Comparison of ENCODE assay signal across 19 mouse cellular contexts in genomic region chr10:39550791-39551190, GRCm38 (mm10).
DNase-seq lines count a peak whose midpoint lies in the region; ATAC-seq and TF ChIP-seq lines count a peak whose summit lies in the region.
"Had no signal": no experiment of that assay in that cellular context is flagged by ENCODE, and none has a peak within 500 bp of the region (broad histone marks: within the 10 kb centered on the region; RNA-seq: fewer than 3 reads in every experiment).

No protein-coding gene starts in this region.

- peak overlapping the region; percentile 86 for H3K27ac ChIP-seq in hindbrain, embryonic 10.5 days
- no peak overlapping the region for H3K27ac ChIP-seq in hindbrain, embryonic 16.5 days (ENCODE audit: low read depth, low read length)
- peak overlapping the region; percentile 98 for H3K27ac ChIP-seq in hindbrain, embryonic 14.5 days
- peak overlapping the region; percentile 93 for H3K27ac ChIP-seq in neural tube, embryonic 13.5 days (replicated peaks)
- no peak overlapping the region for H3K27ac ChIP-seq in thymus, adult 2 months (ENCODE audit: control insufficient read depth, insufficient read depth, low read length)
- H3K27ac ChIP-seq: heart, adult 2 months; intestine, embryonic 15.5 days; liver, embryonic 13.5 days had no signal

- TF ChIP-seq CTCF in thymus, adult 2 months (IDR thresholded peaks at IDR 0.05; ENCODE audit: borderline replicate concordance, control insufficient read depth, extremely low read depth, insufficient read depth, low read length, poor library complexity), result no peak

- no peaks in the 10 kb centered on the region for H3K27me3 ChIP-seq in hindbrain, embryonic 10.5 days (ENCODE audit: insufficient read depth, poor library complexity, severe bottlenecking)
- H3K27me3 ChIP-seq in hindbrain, embryonic 16.5 days (replicated peaks; ENCODE audit: control insufficient read depth, insufficient read depth, low read length), result no peaks in the 10 kb centered on the region
- H3K27me3 ChIP-seq in hindbrain, embryonic 14.5 days (ENCODE audit: control insufficient read depth, insufficient read depth, low read length), result no peaks in the 10 kb centered on the region
- H3K27me3 ChIP-seq in neural tube, embryonic 13.5 days, result no peaks in the 10 kb centered on the region
- H3K27me3 ChIP-seq in thymus, adult 2 months (ENCODE audit: control insufficient read depth, insufficient read depth, low read length), result no peaks in the 10 kb centered on the region
- H3K27me3 ChIP-seq: intestine, embryonic 15.5 days; limb, embryonic 13.5 days; liver, embryonic 13.5 days had no signal

- DNase-seq in hindbrain, embryonic 10.5 days (ENCODE audit: low spot score), result no peak
- peak; percentile 71 for DNase-seq in R1 (ENCODE audit: low read depth, low spot score)
- no peak for DNase-seq in hindbrain, embryonic 14.5 days (ENCODE audit: low spot score)
- DNase-seq in adrenal gland, postnatal 14 days, result no peak
- no peak for DNase-seq in thymus, adult 2 months
- DNase-seq: adrenal gland, adult 2 months; B cell, adult 2 months; cerebellum, adult 8-10 months; gastrocnemius, postnatal 10 days; heart, adult 2 months; heart, postnatal 36 days; kidney, postnatal 4 days; liver, embryonic 13.5 days; lung, embryonic 14.5 days; lung, postnatal 4 days had no signal

- peaks cover 81% of the 10 kb centered on the region for H3K4me1 ChIP-seq in hindbrain, embryonic 10.5 days (replicated peaks)
- peaks cover 44% of the 10 kb centered on the region for H3K4me1 ChIP-seq in hindbrain, embryonic 16.5 days (ENCODE audit: control insufficient read depth, insufficient read depth, low read depth, low read length)
- H3K4me1 ChIP-seq in hindbrain, embryonic 14.5 days (replicated peaks; ENCODE audit: control insufficient read depth, insufficient read depth, low read length), result peaks cover 71% of the 10 kb centered on the region
- peaks cover 88% of the 10 kb centered on the region for H3K4me1 ChIP-seq in neural tube, embryonic 13.5 days (replicated peaks)
- H3K4me1 ChIP-seq in thymus, adult 2 months (replicated peaks; ENCODE audit: control insufficient read depth, insufficient read depth, low read length), result no peaks in the 10 kb centered on the region

- peaks cover 26% of the 10 kb centered on the region for H3K36me3 ChIP-seq in hindbrain, embryonic 10.5 days
- H3K36me3 ChIP-seq in hindbrain, embryonic 16.5 days (ENCODE audit: control insufficient read depth, insufficient read depth, low read length), result no peaks in the 10 kb centered on the region
- peaks cover 15% of the 10 kb centered on the region for H3K36me3 ChIP-seq in hindbrain, embryonic 14.5 days (replicated peaks; ENCODE audit: control insufficient read depth, insufficient read depth)
- H3K36me3 ChIP-seq in neural tube, embryonic 13.5 days, result peaks cover 9% of the 10 kb centered on the region
- H3K36me3 ChIP-seq in thymus, adult 2 months (ENCODE audit: control insufficient read depth, insufficient read depth, low read length), result peaks cover 10% of the 10 kb centered on the region
- H3K36me3 ChIP-seq: intestine, embryonic 15.5 days had no signal

- no peak for TF ChIP-seq POLR2A in thymus, adult 2 months (IDR thresholded peaks at IDR 0.05; ENCODE audit: control insufficient read depth, extremely low read depth, insufficient read depth, low read length, poor library complexity)

- WGBS in hindbrain, embryonic 10.5 days, result 95% methylated on average over 2 of the region's 2 CpGs
- 60% methylated on average over 2 of the region's 2 CpGs for WGBS in hindbrain, embryonic 16.5 days
- 77% methylated on average over 2 of the region's 2 CpGs for WGBS in hindbrain, embryonic 14.5 days
- 71% methylated on average over 2 of the region's 2 CpGs for WGBS in neural tube, embryonic 13.5 days
- WGBS in thymus, adult 2 months, result 99% methylated on average over 2 of the region's 2 CpGs

- H3K9ac ChIP-seq in hindbrain, embryonic 16.5 days (ENCODE audit: low read depth, low read length), result no peak overlapping the region
- H3K9ac ChIP-seq in hindbrain, embryonic 14.5 days, result no peak overlapping the region
- no peak overlapping the region for H3K9ac ChIP-seq in neural tube, embryonic 13.5 days
- H3K9ac ChIP-seq: intestine, embryonic 15.5 days; limb, embryonic 13.5 days; liver, embryonic 13.5 days; lung, embryonic 14.5 days had no signal

- H3K9me3 ChIP-seq in hindbrain, embryonic 10.5 days, result no peaks in the 10 kb centered on the region
- H3K9me3 ChIP-seq in hindbrain, embryonic 16.5 days (ENCODE audit: control insufficient read depth, low read length), result no peaks in the 10 kb centered on the region
- H3K9me3 ChIP-seq in hindbrain, embryonic 14.5 days (ENCODE audit: control insufficient read depth, low read length), result no peaks in the 10 kb centered on the region
- H3K9me3 ChIP-seq in neural tube, embryonic 13.5 days, result no peaks in the 10 kb centered on the region
- H3K9me3 ChIP-seq: intestine, embryonic 15.5 days; limb, embryonic 13.5 days; liver, embryonic 13.5 days had no signal

- H3K4me3 ChIP-seq in hindbrain, embryonic 10.5 days, result no peak overlapping the region
- H3K4me3 ChIP-seq in hindbrain, embryonic 16.5 days (ENCODE audit: low read length), result no peak overlapping the region
- no peak overlapping the region for H3K4me3 ChIP-seq in hindbrain, embryonic 14.5 days (replicated peaks; ENCODE audit: low read length)
- H3K4me3 ChIP-seq in neural tube, embryonic 13.5 days, result no peak overlapping the region
- no peak overlapping the region for H3K4me3 ChIP-seq in thymus, adult 2 months (ENCODE audit: control insufficient read depth, insufficient read depth, low read length)
- H3K4me3 ChIP-seq: heart, adult 2 months; intestine, embryonic 15.5 days; limb, embryonic 13.5 days; liver, embryonic 13.5 days had no signal

- H3K4me2 ChIP-seq in hindbrain, embryonic 16.5 days (ENCODE audit: low read length), result no peak overlapping the region
- H3K4me2 ChIP-seq in hindbrain, embryonic 14.5 days (replicated peaks), result no peak overlapping the region
- H3K4me2 ChIP-seq in neural tube, embryonic 13.5 days, result no peak overlapping the region
- H3K4me2 ChIP-seq: intestine, embryonic 15.5 days; limb, embryonic 13.5 days; liver, embryonic 13.5 days; lung, embryonic 14.5 days had no signal

- ATAC-seq in hindbrain, embryonic 16.5 days, result no peak
- ATAC-seq in hindbrain, embryonic 14.5 days (ENCODE audit: low FRiP score), result no peak
- no peak for ATAC-seq in neural tube, embryonic 13.5 days (ENCODE audit: low read depth)
- ATAC-seq: intestine, embryonic 15.5 days had no signal

Comparison
In these comparisons a context has a peak if more than half of its experiments do, and no peak if none do; other contexts are left out.
1. H3K27ac ChIP-seq: peak in hindbrain, embryonic 10.5 days (single experiment), hindbrain, embryonic 14.5 days (single experiment) and neural tube, embryonic 13.5 days (single experiment); none in hindbrain, embryonic 16.5 days (single experiment) and thymus, adult 2 months (single experiment).